ENCODE assay signal across 10 mouse cellular contexts in the genomic region with DNA sequence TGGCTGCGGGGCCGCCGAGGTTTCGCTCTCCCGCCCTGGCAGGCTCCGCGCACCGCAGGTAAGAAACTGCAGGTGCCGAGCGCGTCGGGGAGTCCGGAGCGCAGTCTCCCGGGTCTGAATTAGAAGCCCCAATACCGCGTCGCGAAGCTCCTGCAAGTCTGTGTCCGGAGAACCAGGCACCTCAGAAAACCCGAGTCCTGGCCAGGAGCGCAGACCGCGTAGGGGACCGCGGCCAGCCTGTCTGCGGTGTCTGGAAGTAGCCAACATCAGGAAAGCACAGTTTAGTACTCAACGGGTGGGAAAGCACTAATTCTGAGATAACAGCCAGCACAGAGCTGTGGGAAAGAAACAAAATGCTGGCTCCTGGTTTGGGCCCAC. TPM values are rescaled to one million over a fixed set of nuclear protein-coding genes. Genes with fewer than 3 reads are reported as not detected.
A peak's percentile ranks its signal among the peaks of the same experiment; 100 is the strongest.
DNase-seq lines count a peak whose midpoint lies in the region; ATAC-seq and TF ChIP-seq lines count a peak whose summit lies in the region.
"Had no signal": no experiment of that assay in that cellular context is flagged by ENCODE, and none has a peak within 500 bp of the region (broad histone marks: within the 10 kb centered on the region; RNA-seq: fewer than 3 reads in every experiment).

No protein-coding gene starts in this region.

- peak overlapping the region; percentile 35 for H3K4me3 ChIP-seq in kidney, postnatal 0 days (replicated peaks; ENCODE audit: low read depth, low read length)
- peak overlapping the region; percentile 44 for H3K4me3 ChIP-seq in forebrain, embryonic 13.5 days
- peak overlapping the region; percentile 65 for H3K4me3 ChIP-seq in limb, embryonic 10.5 days
- H3K4me3 ChIP-seq in neural tube, embryonic 14.5 days (ENCODE audit: low read depth, low read length) = peak overlapping the region; percentile 21; the same call in 1 of the 2 replicates

- peaks cover 3% of the 10 kb centered on the region; the same call in 1 of the 2 replicates for H3K4me1 ChIP-seq in kidney, postnatal 0 days (replicated peaks; ENCODE audit: insufficient read depth, low read length)
- peaks cover 22% of the 10 kb centered on the region for H3K4me1 ChIP-seq in forebrain, embryonic 13.5 days
- peaks cover 99% of the 10 kb centered on the region for H3K4me1 ChIP-seq in limb, embryonic 10.5 days
- H3K4me1 ChIP-seq in neural tube, embryonic 14.5 days (ENCODE audit: control insufficient read depth, insufficient read depth, low read length) = peaks cover 10% of the 10 kb centered on the region; the same call in 1 of the 2 replicates

- H3K4me2 ChIP-seq in kidney, postnatal 0 days (ENCODE audit: low read length) = peak overlapping the region; percentile 65
- peak overlapping the region; percentile 69 for H3K4me2 ChIP-seq in forebrain, embryonic 13.5 days
- H3K4me2 ChIP-seq in neural tube, embryonic 14.5 days (ENCODE audit: low read depth, low read length) = peak overlapping the region; percentile 51

- H3K27ac ChIP-seq in kidney, postnatal 0 days = no peak overlapping the region
- no peak overlapping the region for H3K27ac ChIP-seq in forebrain, embryonic 13.5 days
- H3K27ac ChIP-seq in limb, embryonic 10.5 days = peak overlapping the region; percentile 94
- H3K27ac ChIP-seq in neural tube, embryonic 14.5 days (ENCODE audit: low read depth, low read length) = no peak overlapping the region

- ATAC-seq in kidney, postnatal 0 days (replicated peaks; ENCODE audit: low FRiP score, low read depth) = no peak
- no peak for ATAC-seq in forebrain, embryonic 13.5 days
- no peak for ATAC-seq in neural tube, embryonic 14.5 days (ENCODE audit: low read depth)
- no peak for ATAC-seq in frontal cortex, adult (ENCODE audit: low TSS enrichment)

- WGBS in kidney, postnatal 0 days = 3% methylated on average over 28 of the region's 28 CpGs
- WGBS in forebrain, embryonic 13.5 days = 1% methylated on average over 28 of the region's 28 CpGs
- WGBS in limb, embryonic 10.5 days = under 1% methylated on average over 28 of the region's 28 CpGs
- WGBS in neural tube, embryonic 14.5 days = under 1% methylated on average over 28 of the region's 28 CpGs

- DNase-seq in kidney, postnatal 0 days (ENCODE audit: low spot score) = no peak
- no peak for DNase-seq in kidney, postnatal 25 days
- DNase-seq in limb, embryonic 10.5 days (ENCODE audit: low spot score) = peak; percentile 69
- DNase-seq in c-Kit-positive CD71-positive TER-119-positive erythroid progenitor cells, embryonic 14.5 days (ENCODE audit: low spot score) = no peak
- no peak for DNase-seq in adrenal gland, postnatal 36 days
- DNase-seq: cerebellum, adult 11-12 months had no signal

- no peaks in the 10 kb centered on the region for H3K9me3 ChIP-seq in kidney, postnatal 0 days (replicated peaks; ENCODE audit: low read length)
- H3K9me3 ChIP-seq in forebrain, embryonic 13.5 days (replicated peaks) = no peaks in the 10 kb centered on the region
- no peaks in the 10 kb centered on the region for H3K9me3 ChIP-seq in limb, embryonic 10.5 days (replicated peaks)
- H3K9me3 ChIP-seq in neural tube, embryonic 14.5 days (ENCODE audit: control insufficient read depth, low read length) = no peaks in the 10 kb centered on the region

- TF ChIP-seq CTCF in kidney, postnatal 0 days (IDR thresholded peaks at IDR 0.05; ENCODE audit: low read depth) = no peak

- H3K9ac ChIP-seq in kidney, postnatal 0 days (ENCODE audit: low read depth, low read length) = no peak overlapping the region
- peak overlapping the region; percentile 17; the same call in 1 of the 2 replicates for H3K9ac ChIP-seq in forebrain, embryonic 13.5 days
- H3K9ac ChIP-seq in neural tube, embryonic 14.5 days (replicated peaks; ENCODE audit: low read depth, low read length) = no peak overlapping the region

- no peaks in the 10 kb centered on the region for H3K36me3 ChIP-seq in kidney, postnatal 0 days (ENCODE audit: insufficient read depth, low read length)
- H3K36me3 ChIP-seq in forebrain, embryonic 13.5 days (ENCODE audit: poor library complexity, severe bottlenecking) = no peaks in the 10 kb centered on the region
- no peaks in the 10 kb centered on the region for H3K36me3 ChIP-seq in limb, embryonic 10.5 days
- no peaks in the 10 kb centered on the region for H3K36me3 ChIP-seq in neural tube, embryonic 14.5 days (ENCODE audit: control insufficient read depth, insufficient read depth, low read length)

- peaks cover 67% of the 10 kb centered on the region for H3K27me3 ChIP-seq in kidney, postnatal 0 days (ENCODE audit: insufficient read depth, low read length)
- H3K27me3 ChIP-seq in forebrain, embryonic 13.5 days = peaks cover 98% of the 10 kb centered on the region
- H3K27me3 ChIP-seq in limb, embryonic 10.5 days (ENCODE audit: low read depth, poor library complexity, severe bottlenecking) = peaks cover 99% of the 10 kb centered on the region
- H3K27me3 ChIP-seq in neural tube, embryonic 14.5 days (ENCODE audit: control insufficient read depth, insufficient read depth, low read length) = peaks cover 64% of the 10 kb centered on the region

RNA-seq across cellular contexts. Expression of a gene that starts 1.2 kb away (rescaled TPM):
- 0.13 and 0.19 TPM in 2 replicates for polyA plus RNA-seq in kidney, postnatal 0 days (2015; fragmentation: Nextera tagmentation; extraction: Ambion mirVana)
- 0.62 and 1.00 TPM in 2 replicates for polyA plus RNA-seq in forebrain, embryonic 13.5 days (2015; fragmentation: Nextera tagmentation; extraction: Ambion mirVana)
- polyA plus RNA-seq in limb, embryonic 10.5 days (2016; fragmentation: Nextera tagmentation; extraction: Ambion mirVana) = 12.5 and 14.8 TPM in 2 replicates
- 0.04 and 0.12 TPM in 2 replicates for polyA plus RNA-seq in neural tube, embryonic 14.5 days (2014; fragmentation: Nextera tagmentation; extraction: Ambion mirVana)
- total RNA-seq in adrenal gland, postnatal 36 days (2021) = under 1 TPM; 0.36 to 0.43 TPM
- total RNA-seq: megakaryocyte progenitor cell, adult 5-6 weeks had no signal
